Mouse (Mus musculus) MEL (cell line): ENCODE data around the gene Nxpe2.

Experiments used
- BHLHE40 ChIP-seq: IDR thresholded peaks from 2 replicates; pipeline ENCODE4 v1.6.1; 2012; ENCODE audit warnings: low read depth, mild to moderate bottlenecking, inconsistent platforms, low read length, improper control_type of control experiment, borderline replicate concordance
- CHD2 ChIP-seq: IDR thresholded peaks from 2 replicates; pipeline ENCODE4 v1.6.1; 2011; ENCODE audit warnings: low read length, improper control_type of control experiment
- CTCF ChIP-seq, 3 experiments: IDR thresholded peaks in 2 of 3; conservative IDR thresholded peaks in 1 of 3; 2 replicates each; pipeline ENCODE4 v1.5.1; 2011 to 2012; ENCODE audit warnings: low read length in 3 of 3, low read depth in 2 of 3, mild to moderate bottlenecking in 2 of 3, improper control_type of control experiment in 1 of 3, inconsistent platforms in 1 of 3, mixed read lengths in 1 of 3, moderate library complexity in 1 of 3; ENCODE audit not compliant: control insufficient read depth in 1 of 3, insufficient read depth in 1 of 3, poor library complexity in 1 of 3, severe bottlenecking in 1 of 3
- E2F4 ChIP-seq: IDR thresholded peaks from 2 replicates; pipeline ENCODE4 v1.6.1; 2011; ENCODE audit warnings: low read depth, low read length, improper control_type of control experiment, borderline replicate concordance
- EP300 ChIP-seq, 2 experiments: IDR thresholded peaks; 2 replicates each; pipeline ENCODE4 v1.6.1; 2011; ENCODE audit warnings: improper control_type of control experiment in 2 of 2, low read length in 2 of 2, low read depth in 1 of 2, mild to moderate bottlenecking in 1 of 2
- JUND ChIP-seq: IDR thresholded peaks from 2 replicates; pipeline ENCODE4 v1.6.1; 2011; ENCODE audit warnings: low read depth, mild to moderate bottlenecking, improper control_type of control experiment, low read length
- MAX ChIP-seq: IDR thresholded peaks from 2 replicates; pipeline ENCODE4 v1.6.1; 2011; ENCODE audit warnings: low read length, improper control_type of control experiment
- NELFE ChIP-seq: IDR thresholded peaks from 2 replicates; pipeline ENCODE4 v1.6.1; 2011; ENCODE audit warnings: low read depth, low read length, improper control_type of control experiment
- POLR2A ChIP-seq, 2 experiments: IDR thresholded peaks; 2 replicates each; pipeline ENCODE4 v1.6.1; 2011 to 2012; ENCODE audit warnings: low read length in 2 of 2, mild to moderate bottlenecking in 2 of 2, control low read depth in 1 of 2, improper control_type of control experiment in 1 of 2, low read depth in 1 of 2, moderate library complexity in 1 of 2; ENCODE audit not compliant: control insufficient read depth in 1 of 2, insufficient read depth in 1 of 2, poor library complexity in 1 of 2

DNA sequence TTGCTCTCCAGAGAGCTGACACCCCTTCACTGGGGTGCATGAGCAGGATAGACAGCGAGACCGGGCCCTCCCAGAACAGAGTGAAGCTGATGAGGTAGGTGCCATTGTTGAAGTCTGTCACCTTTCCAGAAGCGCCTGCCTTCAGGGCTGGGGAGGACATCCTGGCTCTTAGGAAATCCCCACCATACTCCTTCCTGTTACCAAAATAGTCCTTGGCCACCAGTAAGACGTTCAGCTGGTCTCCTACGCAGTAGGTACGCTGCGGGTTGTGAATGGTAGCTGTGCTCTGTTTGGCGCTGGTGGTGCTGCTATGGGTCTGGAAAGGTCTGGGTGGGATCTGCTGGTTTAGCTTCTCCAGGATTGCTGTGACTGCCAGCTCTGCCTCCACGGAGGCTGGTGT lies 26.9 kb downstream of the Nxpe2 start:
- TF ChIP-seq JUND = no peak
- TF ChIP-seq NELFE = no peak
- TF ChIP-seq BHLHE40 = no peak
- TF ChIP-seq EP300 (IDR thresholded peaks at IDR 0.05; ENCODE audit: low read depth in 1 of 2, low read length in 2 of 2) = no peak
- no peak for TF ChIP-seq POLR2A (IDR thresholded peaks at IDR 0.05; ENCODE audit: control insufficient read depth in 1 of 2, insufficient read depth in 1 of 2, low read depth in 1 of 2, low read length in 2 of 2, poor library complexity in 1 of 2)
- no peak for TF ChIP-seq E2F4
- TF ChIP-seq MAX = no peak
- no peak for TF ChIP-seq CTCF (IDR thresholded peaks at IDR 0.05 in 2 of 3, conservative IDR thresholded peaks at IDR 0.05 in 1 of 3; ENCODE audit: control insufficient read depth in 1 of 3, insufficient read depth in 1 of 3, low read depth in 2 of 3, low read length in 3 of 3, poor library complexity in 1 of 3, severe bottlenecking in 1 of 3)
- TF ChIP-seq CHD2 = no peak
